Mouse (Mus musculus) ES-CJ7 (cell line): ENCODE results near the gene Tsnaxip1.
"Not testable (repeated sequence)": the region's sequence is repeated elsewhere in the genome, so short reads cannot be mapped to it uniquely, and the experiment has no call there.

Experiments
- DNase-seq: peaks from one replicate; pipeline ENCODE4 v3.0.0; 2011; ENCODE audit warnings: low read depth, low spot score

Tsnaxip1 gene

DNA sequence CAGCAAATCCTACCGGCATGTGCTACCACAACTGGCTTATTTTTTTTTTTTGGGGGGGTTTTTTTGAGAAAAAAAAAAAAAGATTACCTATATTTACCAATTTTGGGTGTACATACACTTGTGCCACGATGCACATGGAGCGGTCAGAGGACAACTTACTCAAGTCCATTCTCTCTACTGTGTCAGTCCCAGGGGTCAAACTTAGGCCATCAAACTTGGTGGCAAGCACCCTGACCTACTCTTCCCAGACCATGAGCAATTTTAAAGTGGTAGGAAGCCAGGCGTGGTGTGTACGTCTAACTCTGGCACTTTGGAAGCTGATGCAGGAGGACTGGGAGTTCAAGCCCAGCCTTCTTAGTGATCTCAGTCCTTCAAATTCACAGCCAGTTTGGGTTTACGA, 14.3 kb upstream of the Tsnaxip1 start:
- no peak for DNase-seq

GRCm38 (mm10) chr8:105819659-105820058, 7.9 kb upstream of the Tsnaxip1 start:
- DNase-seq = no peak

DNA sequence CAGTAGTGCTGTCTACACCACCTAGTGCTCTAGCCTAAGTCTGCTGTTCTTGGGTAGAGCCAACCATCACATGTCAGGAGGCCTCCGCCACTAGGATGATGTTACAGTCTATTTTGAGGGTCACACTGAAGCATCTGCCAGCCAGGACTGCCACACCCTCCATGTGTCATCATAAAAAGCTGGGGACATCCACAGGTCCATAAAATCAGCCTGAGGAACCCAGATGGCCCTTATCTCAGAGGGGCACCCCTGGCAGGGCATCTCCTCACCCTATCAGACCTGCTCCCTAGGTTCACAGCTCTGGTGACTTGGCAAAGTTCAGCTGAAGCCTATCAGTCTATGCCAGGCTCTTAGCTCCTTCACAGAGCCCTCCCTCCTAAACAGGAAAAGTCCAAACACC, 6.6 kb upstream of the Tsnaxip1 start:
- no peak for DNase-seq

DNA sequence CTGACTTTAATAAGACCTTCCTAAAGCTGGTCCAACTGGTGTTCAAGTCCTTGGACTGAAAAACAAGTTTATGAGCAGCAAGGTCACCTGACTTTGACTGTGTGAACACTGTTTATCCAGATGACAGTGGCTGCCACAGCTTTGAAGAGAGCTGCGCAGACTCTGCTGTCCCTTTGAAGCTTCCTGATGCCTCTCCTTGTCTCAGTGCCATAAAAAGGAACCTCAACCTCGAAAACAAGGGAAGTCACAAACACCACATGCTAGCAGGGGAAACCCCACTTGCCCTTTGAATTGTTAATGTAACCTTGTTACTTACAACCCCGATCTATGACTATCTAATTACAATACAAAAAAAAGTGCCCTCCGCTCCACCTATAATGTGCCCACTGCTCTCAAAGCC, 2.0 kb upstream of the Tsnaxip1 start:
- DNase-seq = no peak

DNA sequence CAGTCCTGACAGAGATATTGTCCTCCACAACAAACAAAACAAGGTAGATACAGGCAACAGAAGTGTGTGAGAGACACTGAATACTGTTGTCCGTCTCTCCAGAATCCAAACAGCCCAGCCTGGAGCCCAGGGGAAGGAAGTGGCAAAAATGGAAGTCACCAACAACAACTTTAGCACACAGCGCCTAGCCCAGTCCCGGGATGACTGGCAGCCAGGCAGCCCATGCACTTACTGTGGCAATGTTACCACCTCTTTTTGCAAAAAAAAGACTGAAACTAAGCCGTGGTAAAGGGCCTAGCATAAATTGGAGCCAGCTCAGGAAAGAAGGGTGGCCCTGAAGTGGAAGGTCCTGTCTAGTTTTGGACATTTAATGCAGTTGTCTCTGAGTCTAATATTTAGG, 1.2 kb upstream of the Tsnaxip1 start:
- no peak for DNase-seq

- not testable (repeated sequence) for DNase-seq
Observed at GRCm38 (mm10) chr8:105833740-105834139, 6.2 kb downstream of the Tsnaxip1 start.

GRCm38 (mm10) chr8:105835318-105835717, 7.8 kb downstream of the Tsnaxip1 start:
- peak; percentile 90 for DNase-seq

DNA sequence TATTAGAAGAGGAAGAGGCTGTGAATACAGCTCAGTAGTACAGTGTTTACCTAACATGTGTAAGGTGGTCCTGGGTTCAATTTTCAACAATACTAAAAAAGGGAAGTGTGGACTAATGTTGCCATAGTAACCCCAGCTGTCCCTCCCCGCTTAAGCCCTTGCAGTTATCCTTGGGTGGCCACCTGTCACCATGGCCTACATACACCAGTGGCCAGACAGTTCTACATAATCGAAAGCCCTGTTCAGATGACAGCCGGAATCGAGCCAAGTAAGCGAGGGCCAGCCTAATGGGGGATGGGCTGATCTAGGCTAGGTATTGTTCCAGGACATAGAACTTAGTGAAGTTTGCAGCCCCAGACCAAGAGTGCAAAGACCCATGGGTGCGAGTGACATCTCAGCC, 9.5 kb downstream of the Tsnaxip1 start:
- DNase-seq = no peak

- no peak for DNase-seq
Observed at GRCm38 (mm10) chr8:105839209-105839608, 11.7 kb downstream of the Tsnaxip1 start.

DNA sequence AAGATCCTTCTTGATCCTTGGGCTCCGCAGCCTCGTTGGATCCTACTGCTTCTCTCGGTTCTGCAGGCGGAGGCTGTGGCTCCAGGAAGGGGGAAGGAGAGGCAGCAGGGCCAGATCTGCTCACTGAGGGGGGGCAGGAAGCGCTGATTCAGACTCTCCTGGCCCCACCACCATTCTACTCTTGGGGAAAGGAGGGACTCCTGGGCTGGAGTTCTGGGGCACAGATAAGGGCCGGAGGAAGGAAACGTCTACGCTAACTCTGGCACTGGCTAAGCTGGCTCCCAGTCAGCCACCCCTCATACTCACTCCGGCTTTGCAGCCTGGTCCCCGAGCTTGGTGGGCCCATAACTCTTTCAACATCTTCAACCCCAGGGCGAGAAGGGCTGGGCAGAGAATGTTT, 19.1 kb downstream of the Tsnaxip1 start:
- no peak for DNase-seq

DNA sequence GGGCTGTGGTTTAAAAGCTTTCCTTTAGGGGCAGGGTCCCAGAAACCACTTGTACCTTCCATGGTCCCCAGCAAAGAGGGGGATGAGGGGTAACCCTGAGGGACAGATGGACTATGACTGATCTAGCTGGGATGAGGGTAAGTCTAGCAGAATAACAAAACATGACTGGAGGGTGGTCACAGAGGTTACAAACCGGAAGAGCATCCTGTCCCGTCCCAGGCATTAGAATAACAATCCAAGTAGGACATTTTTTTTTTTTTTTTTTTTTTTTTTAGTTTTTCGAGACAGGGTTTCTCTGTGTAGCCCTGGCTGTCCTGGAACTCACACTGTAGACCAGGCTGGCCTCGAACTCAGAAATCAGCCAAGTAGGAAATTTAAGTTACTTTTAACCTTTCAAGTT, 22.5 kb downstream of the Tsnaxip1 start:
- DNase-seq = peak; percentile 55

DNA sequence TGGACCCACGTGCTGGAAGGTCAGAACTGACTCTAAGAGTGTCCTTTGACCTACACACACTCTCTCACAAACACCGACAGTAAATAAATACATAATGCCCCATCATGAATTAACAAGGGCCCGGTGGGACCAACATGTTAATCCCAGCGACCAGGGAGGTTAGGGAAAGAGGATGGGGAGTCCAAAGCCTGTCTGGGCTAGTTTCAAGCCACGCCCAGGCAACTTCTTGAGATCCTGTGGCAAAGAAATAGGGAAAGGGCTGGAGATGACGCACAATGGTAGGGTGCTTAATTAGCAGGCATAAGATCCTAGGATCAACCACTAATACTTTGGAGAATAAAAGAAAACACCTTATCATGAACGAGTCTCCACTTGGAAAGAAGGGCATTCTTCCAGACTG, 23.1 kb downstream of the Tsnaxip1 start:
- peak; percentile 72 for DNase-seq

GRCm38 (mm10) chr8:105851651-105852143, 24.2 kb downstream of the Tsnaxip1 start:
- DNase-seq = peak; percentile 99

- peak; percentile 38 for DNase-seq
Observed at GRCm38 (mm10) chr8:105852146-105852729, 24.7 kb downstream of the Tsnaxip1 start.

- no peak for DNase-seq
Observed at GRCm38 (mm10) chr8:105853178-105853577, 25.6 kb downstream of the Tsnaxip1 start, which contains the start of gene Cenpt. Gene Cenpt, minus strand, starts transcription at chr8:105853278.

DNA sequence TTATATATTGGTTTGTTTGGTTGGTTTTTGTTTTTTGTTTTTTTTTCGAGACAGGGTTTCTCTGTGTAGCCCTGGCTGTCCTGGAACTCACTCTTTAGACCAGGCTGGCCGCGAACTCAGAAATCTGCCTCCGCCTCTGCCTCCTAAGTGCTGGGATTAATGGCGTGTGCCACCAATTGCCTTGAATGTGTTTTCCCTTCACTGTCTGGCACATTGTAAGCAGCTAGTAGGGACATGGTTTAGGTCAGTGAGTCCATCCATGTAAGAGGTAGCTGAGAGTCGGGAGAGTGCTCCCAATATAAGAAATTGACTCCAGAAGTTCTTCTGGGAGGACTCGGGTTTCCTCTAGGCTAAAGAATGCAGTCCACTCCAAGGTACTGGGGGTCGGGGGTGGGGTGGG, 26.8 kb downstream of the Tsnaxip1 start:
- no peak for DNase-seq

GRCm38 (mm10) chr8:105854715-105855216, 27.2 kb downstream of the Tsnaxip1 start, which contains the start of gene Thap11:
Gene Thap11, plus strand, starts transcription at chr8:105855132.
- peak; percentile 95 for DNase-seq

DNA sequence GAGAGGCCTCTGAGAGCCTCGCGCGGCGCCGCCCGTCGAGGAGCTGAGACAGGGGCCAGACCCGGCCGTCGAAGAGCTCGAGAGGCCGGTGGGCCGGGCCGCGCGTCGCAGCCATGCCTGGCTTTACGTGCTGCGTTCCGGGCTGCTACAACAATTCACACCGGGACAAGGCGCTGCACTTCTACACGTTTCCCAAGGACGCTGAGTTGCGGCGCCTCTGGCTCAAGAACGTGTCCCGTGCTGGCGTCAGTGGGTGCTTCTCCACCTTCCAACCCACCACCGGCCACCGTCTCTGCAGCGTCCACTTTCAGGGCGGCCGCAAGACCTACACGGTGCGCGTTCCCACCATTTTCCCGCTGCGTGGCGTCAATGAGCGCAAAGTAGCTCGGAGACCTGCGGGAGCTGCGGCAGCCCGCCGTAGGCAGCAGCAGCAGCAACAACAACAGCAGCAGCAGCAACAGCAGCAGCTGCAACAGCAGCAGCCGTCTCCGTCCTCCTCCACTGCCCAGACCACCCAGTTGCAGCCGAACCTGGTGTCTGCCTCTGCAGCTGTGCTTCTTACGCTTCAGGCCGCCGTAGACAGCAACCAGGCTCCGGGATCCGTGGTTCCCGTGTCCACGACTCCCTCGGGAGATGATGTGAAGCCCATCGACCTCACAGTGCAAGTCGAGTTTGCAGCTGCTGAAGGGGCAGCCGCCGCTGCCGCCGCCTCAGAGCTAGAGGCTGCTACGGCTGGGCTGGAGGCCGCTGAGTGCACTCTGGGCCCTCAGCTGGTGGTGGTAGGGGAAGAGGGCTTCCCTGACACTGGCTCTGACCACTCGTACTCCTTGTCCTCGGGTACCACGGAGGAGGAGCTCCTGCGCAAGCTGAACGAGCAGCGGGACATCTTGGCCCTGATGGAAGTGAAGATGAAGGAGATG, 28.0 kb downstream of the Tsnaxip1 start:
- no peak for DNase-seq

GRCm38 (mm10) chr8:105856168-105856835, 28.8 kb downstream of the Tsnaxip1 start:
- no peak for DNase-seq

GRCm38 (mm10) chr8:105858495-105858894, 31.0 kb downstream of the Tsnaxip1 start:
- no peak for DNase-seq

DNA sequence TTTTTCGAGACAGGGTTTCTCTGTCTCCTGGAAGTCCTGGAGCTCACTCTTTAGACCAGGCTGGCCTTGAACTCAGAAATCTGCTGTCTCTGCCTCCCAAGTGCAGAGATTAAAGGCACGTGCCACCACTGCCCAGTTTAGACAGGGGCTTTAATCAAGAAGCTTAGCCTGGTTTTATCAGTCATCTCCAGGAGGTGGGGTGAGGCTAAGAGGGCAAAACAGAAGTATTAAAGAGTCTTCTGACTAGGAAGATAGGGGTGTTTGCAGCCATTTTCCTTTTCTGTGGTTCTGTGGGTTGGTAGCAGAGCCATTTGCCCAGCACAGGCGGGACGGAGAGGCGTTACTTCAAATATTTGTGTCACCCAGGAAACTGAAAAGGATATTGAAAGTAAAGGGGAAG, 31.8 kb downstream of the Tsnaxip1 start:
- DNase-seq = no peak
